Mouse (Mus musculus) forebrain, embryonic 11.5 days (tissue): ENCODE measurements around the gene Ctsg. TPM values are rescaled to one million over a fixed set of nuclear protein-coding genes. Genes with fewer than 3 reads are reported as not detected.

Source experiments
- ATAC-seq: fragments of 200-750 bp; cut with Nextera tagmentation; replicated peaks from 2 replicates; pipeline ENCODE4 v1.8.0; 2017; ENCODE audit warnings: moderate TSS enrichment; ENCODE audit not compliant: low FRiP score
- DNase-seq: peaks from one replicate; pipeline ENCODE4 v3.0.0-alpha.2; 2017; ENCODE audit warnings: low spot score
- H3K27ac ChIP-seq: fragments of 300-500 bp; sonication (generic); 2 replicates; pipeline ENCODE4 v1.5.1; 2014; ENCODE audit warnings: low read depth, low read length
- H3K27me3 ChIP-seq: fragments of 300-500 bp; sonication (generic); 2 replicates; pipeline ENCODE4 v1.6.1; 2014; ENCODE audit warnings: mild to moderate bottlenecking, low read length, mixed read lengths; ENCODE audit not compliant: control insufficient read depth, insufficient read depth
- H3K36me3 ChIP-seq: fragments of 300-500 bp; sonication (generic); 2 replicates; pipeline ENCODE4 v1.6.1; 2014; ENCODE audit warnings: mild to moderate bottlenecking, low read length, moderate library complexity, mixed read lengths; ENCODE audit not compliant: control insufficient read depth, insufficient read depth
- H3K4me1 ChIP-seq: fragments of 300-500 bp; sonication (generic); replicated peaks from 2 replicates; pipeline ENCODE4 v1.6.1; 2014; ENCODE audit warnings: low read length, mixed read lengths; ENCODE audit not compliant: control insufficient read depth, insufficient read depth
- H3K4me2 ChIP-seq: fragments of 300-500 bp; sonication (generic); 2 replicates; pipeline ENCODE4 v1.6.1; 2014; ENCODE audit warnings: low read depth, mild to moderate bottlenecking, low read length, moderate library complexity, mixed read lengths; ENCODE audit not compliant: severe bottlenecking
- H3K4me3 ChIP-seq: fragments of 300-500 bp; sonication (generic); 2 replicates; pipeline ENCODE4 v1.5.1; 2014; ENCODE audit warnings: low read depth, low read length
- H3K9ac ChIP-seq: fragments of 300-500 bp; sonication (generic); 2 replicates; pipeline ENCODE4 v1.6.1; 2014; ENCODE audit warnings: low read length
- H3K9me3 ChIP-seq: fragments of 300-500 bp; sonication (generic); 2 replicates; pipeline ENCODE4 v1.6.1; 2016; ENCODE audit warnings: low read length, mixed read lengths; ENCODE audit not compliant: control insufficient read depth
- WGBS: fragments of 180-500 bp; shearing (Covaris S2); extraction: QIAGEN DNeasy Blood & Tissue Kit; methylation state at CpG from one replicate; pipeline ENCODE4 v1.1.7; 2014; 5-methylcytosine and 5-hydroxymethylcytosine counted together
- microRNA-seq: library from miRNA; unstranded; fragments of <30 nt; microRNA quantifications from one replicate; pipeline ENCODE4, GENCODE M21; 2016; ENCODE audit not compliant: insufficient number of aligned reads
- polyA plus RNA-seq: library from polyadenylated mRNA; unstranded; fragments of >200 nt; fragmentation: Nextera tagmentation; extraction: Ambion mirVana; gene quantifications from 2 replicates; pipeline ENCODE4 v1.2.1, GENCODE M21; 2014

Gene Ctsg
- polyA plus RNA-seq, 1 experiment from 2014 or later, result not detected

GRCm38 (mm10) chr14:56057722-56058121, 44.7 kb downstream of the Ctsg start:
- no peak overlapping the region for H3K4me2 ChIP-seq
- ATAC-seq (no peak), DNase-seq (no peak)
- no peak overlapping the region for H3K9ac ChIP-seq
- H3K9me3 ChIP-seq, result no peaks in the 10 kb centered on the region
- H3K27me3 ChIP-seq, result no peaks in the 10 kb centered on the region
- no peak overlapping the region for H3K27ac ChIP-seq
- whole genome bisulfite sequencing, result 89% methylated on average over 4 of the region's 4 CpGs
- H3K4me3 ChIP-seq, result no peak overlapping the region
- H3K36me3 ChIP-seq, result no peaks in the 10 kb centered on the region
- H3K4me1 ChIP-seq, result no peaks in the 10 kb centered on the region

- WGBS, result 86% methylated on average over 3 of the region's 3 CpGs
- H3K4me2 ChIP-seq, result no peak overlapping the region
- no peak for ATAC-seq
Observed at GRCm38 (mm10) chr14:56055408-56055807, 47.0 kb downstream of the Ctsg start.

More at GRCm38 (mm10) chr14:56055408-56055807, 47.0 kb downstream of the Ctsg start:
- Histone ChIP-seq H3K9ac (no peak overlapping the region), H3K9me3 (no peaks in the 10 kb centered on the region), H3K4me3 (no peak overlapping the region), H3K36me3 (no peaks in the 10 kb centered on the region), H3K27ac (no peak overlapping the region), H3K27me3 (no peaks in the 10 kb centered on the region), H3K4me1 (no peaks in the 10 kb centered on the region)
- no peak for DNase-seq

Small RNA genes lying within 50 kb of the gene (microRNA-seq; reads per million reads assigned to microRNA genes)
- gene Mir6949, result not detected

Other genes starting within 250 kb of the Ctsg start
- 20.2 and 20.3 TPM in 2 replicates for gene Nynrin, start 248.6 kb downstream of the Ctsg start, polyA plus RNA-seq
- 0.37 TPM in 1 of 2 replicates, not detected in the other for gene Cbln3, start 218.2 kb downstream of the Ctsg start, polyA plus RNA-seq
- gene Khnyn, start 217.6 kb downstream of the Ctsg start, polyA plus RNA-seq, result 13.6 and 14.9 TPM in 2 replicates
- 38.0 and 48.6 TPM in 2 replicates for gene Sdr39u1, start 202.3 kb downstream of the Ctsg start, polyA plus RNA-seq
- not detected in 2 replicates for gene Cma1, start 157.9 kb downstream of the Ctsg start, polyA plus RNA-seq
- not detected in 2 replicates for gene Cma2, start 151.6 kb downstream of the Ctsg start, polyA plus RNA-seq
- gene Mcpt1, start 84.6 kb downstream of the Ctsg start, polyA plus RNA-seq, result not detected in 2 replicates
- not detected in 2 replicates for gene Mcpt9, start 72.1 kb downstream of the Ctsg start, polyA plus RNA-seq
- not detected in 2 replicates for gene Mcpt2, start 60.5 kb downstream of the Ctsg start, polyA plus RNA-seq
- not detected in 2 replicates for gene Mcpt4, start 40.3 kb downstream of the Ctsg start, polyA plus RNA-seq
- not detected in 2 replicates for gene Mcpt8, start 17.3 kb downstream of the Ctsg start, polyA plus RNA-seq
- gene Gzme, start 18.1 kb upstream of the Ctsg start, polyA plus RNA-seq, result not detected in 2 replicates
- gene Gzmd, start 30.0 kb upstream of the Ctsg start, polyA plus RNA-seq, result not detected in 2 replicates
- gene Gzmg, start 57.0 kb upstream of the Ctsg start, polyA plus RNA-seq, result not detected in 2 replicates
- not detected in 2 replicates for gene Gzmn, start 72.0 kb upstream of the Ctsg start, polyA plus RNA-seq
- gene Gzmf, start 108.8 kb upstream of the Ctsg start, polyA plus RNA-seq, result not detected in 2 replicates
- not detected in 2 replicates for gene Gzmc, start 132.1 kb upstream of the Ctsg start, polyA plus RNA-seq
- not detected in 2 replicates for gene Gzmb, start 159.7 kb upstream of the Ctsg start, polyA plus RNA-seq